Mouse (Mus musculus) retina, postnatal 1 day (tissue): ENCODE results near the gene Nfatc2.
A peak's percentile ranks its signal among the peaks of the same experiment; 100 is the strongest.

ENCODE experiments used
- DNase-seq: peaks from one replicate; pipeline ENCODE4 v3.0.0-alpha.2; 2012

Gene Nfatc2

DNA sequence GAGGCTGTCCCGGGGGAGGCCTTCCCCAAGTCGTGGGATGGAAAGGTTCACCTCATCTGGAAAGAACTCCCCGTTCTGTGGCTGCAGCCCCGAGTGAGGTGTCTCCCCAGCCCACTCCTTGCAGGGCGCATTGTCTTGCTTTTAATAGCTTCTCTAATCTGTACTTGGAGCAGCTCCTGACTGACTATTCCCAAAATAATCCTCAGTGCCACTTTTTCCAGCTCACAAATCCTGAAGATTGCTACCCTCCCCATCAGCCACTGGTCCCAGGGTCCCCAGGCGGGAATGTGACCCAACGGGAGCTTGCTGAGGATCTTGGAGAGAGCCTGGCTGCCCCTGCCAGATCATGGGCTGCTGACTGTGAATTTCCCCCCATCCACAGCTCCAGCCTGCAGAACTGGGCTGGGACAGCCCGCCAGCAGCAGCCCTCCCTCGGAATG, 6.7 kb upstream of the Nfatc2 start:
- DNase-seq: no peak

- DNase-seq: no peak
Measured at GRCm38 (mm10) chr2:168604655-168605070, 3.2 kb upstream of the Nfatc2 start.

DNA sequence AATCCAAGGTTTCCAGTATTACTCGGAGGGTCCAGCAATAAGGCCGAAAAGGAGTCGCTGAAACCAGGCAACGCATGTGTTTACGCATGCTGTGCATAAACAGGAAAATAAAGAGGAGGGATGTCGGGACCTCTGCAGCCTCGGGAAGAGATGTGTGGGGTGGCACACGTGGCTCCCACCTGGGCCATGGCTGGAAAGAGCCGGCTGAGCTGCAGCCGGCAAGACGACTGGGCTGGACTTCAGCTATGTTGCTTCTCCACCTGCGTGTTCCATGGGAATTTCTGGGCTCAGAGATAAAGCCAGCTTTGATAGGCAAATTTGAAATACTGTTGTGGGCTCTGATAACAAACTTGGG, 907 bp upstream of the Nfatc2 start:
- DNase-seq: no peak

DNA sequence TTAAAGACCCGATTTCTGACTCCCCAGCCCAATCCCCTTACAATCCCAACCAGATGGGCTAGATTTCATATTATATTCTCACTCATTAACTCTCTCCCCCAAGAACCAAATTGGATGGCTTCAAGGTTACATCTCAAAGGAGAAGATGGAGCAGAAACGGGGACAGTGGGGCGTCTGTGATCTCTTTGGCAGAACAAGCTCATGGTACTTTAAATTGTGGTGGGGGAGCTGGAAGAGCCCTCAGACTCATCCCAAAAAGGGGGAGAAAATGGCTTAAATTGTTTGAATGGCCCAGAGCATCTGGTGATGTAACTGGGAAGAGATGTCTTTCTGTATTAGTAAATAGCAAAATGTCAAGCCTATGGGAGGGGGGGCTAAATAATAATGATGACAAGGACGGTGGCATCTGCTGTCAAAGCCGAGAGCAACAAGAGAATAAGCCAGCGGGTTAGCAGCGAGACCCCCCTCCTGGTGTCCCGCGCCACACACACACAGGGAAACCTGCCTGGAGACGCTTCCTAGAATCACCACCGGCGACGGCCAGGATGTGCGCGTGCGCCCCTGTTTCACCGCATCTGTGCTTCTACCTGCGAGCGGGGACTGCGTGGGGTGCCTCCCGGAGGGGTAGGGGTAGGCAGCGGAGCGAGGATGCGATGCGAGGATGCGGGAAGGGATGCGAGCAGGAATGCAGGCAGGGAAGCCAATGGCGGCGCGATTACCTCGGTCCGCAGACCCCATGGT, 537 bp downstream of the Nfatc2 start:
- peak; percentile 64 for DNase-seq

DNA sequence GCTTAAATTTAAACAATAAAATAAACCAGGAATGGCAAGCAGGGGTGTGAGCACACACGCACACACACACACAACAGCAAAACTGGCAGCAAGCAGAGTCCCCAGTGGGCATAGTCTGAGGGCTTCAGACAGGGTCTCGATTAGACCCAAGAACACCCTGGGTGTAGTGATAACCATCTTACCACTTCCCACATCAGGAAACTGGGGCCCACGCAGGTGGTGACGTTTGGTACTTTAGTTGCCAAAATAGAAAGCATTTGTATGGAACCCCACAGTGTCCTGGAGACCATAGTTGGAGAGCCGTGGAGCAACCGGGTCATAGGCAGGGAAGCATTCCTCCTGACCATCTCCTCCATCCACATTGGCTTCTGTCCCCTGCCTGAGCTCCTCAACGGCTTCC, 5.8 kb downstream of the Nfatc2 start:
- no peak for DNase-seq

GRCm38 (mm10) chr2:168593676-168594075, 7.8 kb downstream of the Nfatc2 start:
- no peak for DNase-seq

- no peak for DNase-seq
Measured at GRCm38 (mm10) chr2:168593004-168593403, 8.5 kb downstream of the Nfatc2 start.

DNA sequence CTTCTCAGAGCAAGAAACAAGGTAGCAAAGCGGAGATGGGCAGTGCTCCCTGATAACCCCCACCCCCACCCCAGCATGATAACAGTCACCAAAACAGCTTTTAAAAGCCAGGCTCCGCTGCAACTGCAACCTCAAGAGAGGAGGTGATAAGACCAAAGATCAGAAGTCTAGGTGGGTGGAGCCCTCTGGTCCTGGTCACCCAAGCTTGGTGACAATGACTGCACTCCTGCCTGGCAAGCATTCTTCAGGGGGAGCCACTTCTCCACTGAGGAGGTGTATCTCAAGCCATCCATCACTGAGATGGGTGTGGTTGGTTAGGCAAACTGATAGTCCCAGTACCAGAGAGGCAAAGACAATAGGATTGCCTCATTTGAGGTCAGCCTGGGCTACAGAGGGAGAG, 10.4 kb downstream of the Nfatc2 start:
- DNase-seq: no peak

GRCm38 (mm10) chr2:168590556-168590955, 10.9 kb downstream of the Nfatc2 start:
- DNase-seq: no peak

DNA sequence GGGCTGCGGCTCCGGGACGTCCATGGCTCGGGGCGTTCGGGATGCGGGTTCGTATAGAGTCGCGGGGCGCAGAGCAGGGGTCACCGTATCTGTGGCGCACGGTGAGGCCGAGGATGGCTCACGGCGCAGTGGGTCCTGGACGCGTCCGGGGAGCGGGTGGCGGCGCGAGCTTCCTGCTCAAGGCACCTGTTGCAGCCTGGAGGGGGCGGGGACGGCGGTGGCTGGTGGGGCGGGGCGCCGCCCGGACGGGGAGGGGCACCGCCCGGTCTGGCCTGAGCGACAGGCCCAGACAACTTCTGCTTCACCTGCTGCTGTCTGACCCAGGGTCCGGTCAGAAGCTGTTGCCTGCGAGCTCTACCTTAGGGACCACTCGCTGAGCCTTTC, 11.3 kb downstream of the Nfatc2 start:
- peak; percentile 47 for DNase-seq

DNA sequence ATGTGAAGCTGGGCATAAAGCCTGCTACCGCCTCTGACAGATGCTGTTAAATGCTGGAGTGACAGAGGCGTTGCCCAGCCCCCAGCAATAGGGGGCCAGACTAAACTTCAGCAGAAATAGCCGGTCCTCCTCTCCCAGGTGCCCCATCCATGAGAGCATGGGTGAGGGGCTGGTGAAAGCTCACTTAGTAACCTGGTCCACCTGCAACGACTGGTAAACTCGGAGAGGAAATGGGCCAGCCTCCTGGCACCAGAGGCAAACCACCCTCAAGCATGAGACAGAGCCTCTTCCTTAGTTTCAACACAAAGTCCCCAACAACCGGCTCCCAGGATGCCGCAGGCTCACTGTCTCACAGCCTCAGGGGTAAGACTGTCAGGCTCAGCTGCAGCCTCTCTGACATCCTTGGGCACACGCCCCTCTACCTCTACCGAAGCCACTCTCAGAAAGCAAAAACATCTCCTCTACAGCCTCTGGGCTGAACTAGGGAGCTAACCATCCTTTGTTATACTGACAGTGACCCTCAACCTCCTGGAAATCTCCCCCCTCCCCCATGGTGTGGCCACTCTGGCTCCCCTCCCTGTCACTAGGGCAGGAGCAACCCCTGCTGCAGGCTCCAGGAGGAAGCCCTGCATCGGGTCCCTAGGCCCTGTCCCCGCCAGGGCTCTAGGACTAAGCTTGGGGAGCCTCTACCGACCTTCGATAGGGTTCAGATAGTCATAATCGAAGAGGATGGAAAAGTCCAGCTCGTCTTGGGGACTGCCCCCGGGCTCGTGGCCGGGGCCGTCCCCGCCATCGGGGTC, 11.9 kb downstream of the Nfatc2 start:
- DNase-seq: no peak

DNA sequence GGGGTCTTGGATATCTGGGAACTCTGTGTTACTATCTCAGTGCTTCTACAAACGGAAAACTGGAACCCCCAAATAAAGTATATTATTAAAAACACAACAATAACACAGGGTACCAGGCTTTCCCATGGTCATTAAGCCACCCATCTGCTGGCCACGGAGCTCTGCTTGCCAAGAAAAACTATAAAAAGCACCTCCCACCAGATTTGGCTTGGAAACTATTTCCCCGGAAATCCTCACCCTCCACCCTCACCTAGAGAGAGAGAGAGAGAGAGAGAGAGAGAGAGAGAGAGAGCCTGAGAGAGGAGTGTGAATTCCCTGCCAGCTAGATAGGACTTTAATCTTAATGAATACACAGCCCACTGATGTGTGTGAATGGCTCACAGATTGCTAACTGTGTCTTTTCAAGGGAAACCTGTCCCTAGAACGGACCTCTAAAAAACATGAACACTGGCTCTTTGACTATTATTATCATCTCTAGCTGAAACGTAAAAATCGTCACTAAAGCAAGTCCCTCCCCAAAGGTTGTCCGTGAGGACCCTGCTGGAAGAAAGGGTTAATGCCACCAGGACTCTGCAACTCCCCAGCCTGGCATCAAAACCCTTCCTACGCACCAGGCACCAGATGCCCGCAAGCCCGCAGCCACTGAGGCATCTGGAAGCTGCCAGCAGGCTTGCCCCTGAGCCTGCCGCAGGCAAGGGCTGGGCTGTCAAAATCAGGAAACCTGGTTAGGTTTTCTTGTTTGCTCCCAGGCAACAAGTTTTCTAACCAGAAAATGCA, 12.7 kb downstream of the Nfatc2 start:
- DNase-seq: peak; percentile 37

DNA sequence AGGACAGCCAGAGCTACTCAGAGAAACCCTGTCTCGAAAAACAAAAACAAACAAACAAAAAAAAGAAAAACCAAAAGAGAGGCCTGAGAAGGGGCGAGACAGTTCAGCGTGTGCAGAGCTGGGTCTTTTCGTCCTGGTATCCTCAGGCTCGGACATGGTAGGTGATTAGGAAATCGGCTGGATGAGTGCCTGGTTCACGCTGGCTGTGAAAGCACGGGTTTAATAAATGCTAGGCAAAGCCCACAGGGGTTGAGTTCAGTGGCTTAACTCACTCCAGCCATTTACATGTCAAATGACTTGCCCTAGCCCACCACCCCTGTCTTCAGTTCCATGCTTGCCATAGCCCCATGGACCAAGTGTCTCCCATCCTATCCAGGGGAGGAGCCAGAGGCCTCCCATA, 14.3 kb downstream of the Nfatc2 start:
- DNase-seq: no peak

- DNase-seq: no peak
Measured at GRCm38 (mm10) chr2:168586512-168586911, 14.9 kb downstream of the Nfatc2 start.

DNA sequence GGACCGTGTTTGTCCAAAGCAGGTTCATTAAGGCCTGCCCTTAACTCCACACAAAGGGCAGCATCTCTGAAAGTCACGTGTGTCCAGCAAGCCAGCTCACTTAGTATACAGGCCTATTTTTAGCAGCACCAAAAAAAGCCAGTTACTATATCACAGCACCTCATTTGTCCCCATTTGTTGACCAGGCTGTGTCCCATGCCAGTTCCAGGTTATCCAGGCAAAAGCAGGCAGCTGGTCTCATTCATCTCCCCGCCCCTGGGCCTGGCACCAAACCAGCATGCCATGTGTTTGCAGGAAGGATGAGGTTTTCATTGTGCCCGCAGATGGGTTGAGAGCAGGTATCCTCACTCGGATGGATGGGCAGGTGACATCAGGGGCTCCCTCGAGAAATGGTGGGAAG, 16.6 kb downstream of the Nfatc2 start:
- DNase-seq: no peak

GRCm38 (mm10) chr2:168584408-168584807, 17.0 kb downstream of the Nfatc2 start:
- no peak for DNase-seq

DNA sequence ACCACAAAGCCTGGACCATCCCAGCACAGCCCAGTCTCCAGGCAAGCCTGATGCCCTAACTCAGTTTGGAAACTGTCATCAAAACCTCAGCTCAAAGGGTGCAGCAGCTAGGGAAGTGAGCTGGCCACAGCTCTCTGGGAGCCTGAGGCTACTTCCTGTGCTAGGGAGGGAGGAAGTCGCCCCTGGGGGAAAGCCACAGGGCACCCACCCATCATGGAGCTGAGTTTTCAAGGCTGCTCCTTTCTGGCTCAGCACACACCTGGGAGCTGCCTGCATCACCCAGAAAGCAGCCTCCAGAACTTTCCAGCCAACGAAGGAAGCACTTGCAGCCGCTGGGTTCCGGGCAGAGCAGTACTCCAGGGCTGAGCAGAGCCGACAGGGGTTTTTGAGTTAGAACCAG, 18.4 kb downstream of the Nfatc2 start:
- no peak for DNase-seq

GRCm38 (mm10) chr2:168581207-168581854, 20.1 kb downstream of the Nfatc2 start:
- DNase-seq: no peak

GRCm38 (mm10) chr2:168580295-168580915, 21.1 kb downstream of the Nfatc2 start:
- DNase-seq: no peak

DNA sequence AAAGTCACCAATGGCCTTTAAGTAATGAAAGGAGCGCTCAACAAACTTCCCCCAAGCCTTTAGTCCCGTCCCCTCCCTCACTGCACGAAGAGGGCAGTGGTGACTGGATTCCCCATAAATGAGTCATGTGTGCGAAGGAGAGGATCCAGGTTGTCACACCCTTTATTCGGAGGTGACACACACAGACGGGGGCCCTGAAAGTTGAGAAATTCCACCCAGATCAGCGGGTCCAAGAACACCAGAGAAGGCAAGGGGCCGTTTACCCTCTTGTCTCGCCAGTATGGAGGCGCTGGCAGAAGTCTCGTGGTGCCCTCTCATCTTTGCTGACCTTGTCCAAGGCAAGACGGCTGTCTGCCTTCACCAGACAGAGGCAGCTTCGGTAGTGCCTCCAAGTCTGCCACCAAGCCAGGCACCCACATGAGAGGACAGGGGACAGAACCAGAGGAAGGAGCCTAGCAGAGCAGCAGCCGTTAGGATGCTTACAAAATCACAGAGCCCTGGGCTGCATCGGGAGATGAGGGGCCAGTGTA, 21.8 kb downstream of the Nfatc2 start:
- no peak for DNase-seq

DNA sequence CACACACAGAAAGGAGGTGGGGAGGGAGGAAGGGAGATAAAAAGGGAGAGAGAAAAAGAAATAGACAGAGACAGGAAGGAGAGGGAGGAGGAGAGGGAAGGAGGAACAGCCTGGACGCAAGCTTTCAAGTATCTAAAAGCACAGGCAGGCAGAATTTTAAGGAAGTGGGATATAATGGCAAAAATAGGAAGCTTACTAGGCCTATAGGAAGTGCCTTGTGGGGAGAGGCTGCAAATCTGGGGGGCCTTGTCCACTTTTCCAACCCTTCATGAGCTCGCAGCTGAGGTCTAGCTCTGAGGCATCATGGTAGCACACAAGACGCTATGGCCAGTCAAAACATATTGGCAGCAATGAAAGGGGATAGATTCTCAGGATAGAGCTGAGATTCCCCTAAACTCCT, 22.3 kb downstream of the Nfatc2 start:
- DNase-seq: no peak

DNA sequence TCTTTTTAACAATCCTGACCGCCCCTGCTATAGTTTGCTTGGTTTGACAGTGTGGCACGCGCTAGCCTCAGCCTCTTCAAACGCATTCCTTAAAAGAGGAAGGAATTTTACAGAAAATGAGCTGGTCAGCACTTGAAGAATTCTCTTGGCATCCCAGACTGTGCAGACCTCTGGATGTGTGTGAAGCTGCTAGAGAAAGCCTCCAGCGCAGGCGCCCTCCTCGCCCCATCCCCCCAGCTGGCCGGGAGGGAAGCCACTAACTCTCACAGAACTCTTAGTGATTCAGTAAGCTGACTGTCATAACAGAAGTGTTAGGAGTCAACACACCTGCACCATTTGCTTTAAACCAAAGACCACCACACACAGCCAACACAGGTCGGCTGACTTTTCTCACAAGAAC, 23.3 kb downstream of the Nfatc2 start:
- DNase-seq: no peak
